In the genomic region with DNA sequence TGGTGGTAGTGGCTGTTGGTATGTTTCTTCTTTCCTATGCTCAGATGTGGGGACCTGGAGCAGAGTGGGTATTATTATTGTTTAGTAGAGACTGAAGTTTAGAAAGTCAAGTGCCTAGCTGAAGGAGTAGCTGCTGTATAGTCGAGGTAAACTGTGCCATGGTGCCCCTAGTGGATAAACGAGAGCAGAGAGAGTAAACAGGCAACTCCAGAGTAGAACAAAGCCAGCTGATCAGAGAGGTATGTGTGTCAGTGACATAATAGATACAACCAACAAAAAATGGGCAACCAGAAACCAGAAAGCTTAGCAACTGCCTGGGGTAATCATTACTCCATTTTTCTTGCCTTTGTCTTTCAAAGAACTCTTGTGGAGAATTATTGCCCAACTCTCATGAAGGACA, we compare ENCODE assay signal across 14 mouse cellular contexts. TPM values are rescaled to one million over a fixed set of nuclear protein-coding genes. Genes with fewer than 3 reads are reported as not detected.
DNase-seq lines count a peak whose midpoint lies in the region; ATAC-seq and TF ChIP-seq lines count a peak whose summit lies in the region.
"Had no signal": no experiment of that assay in that cellular context is flagged by ENCODE, and none has a peak within 500 bp of the region (broad histone marks: within the 10 kb centered on the region; RNA-seq: fewer than 3 reads in every experiment).

No protein-coding gene starts in this region.

- H3K36me3 ChIP-seq in liver, adult 2 months (ENCODE audit: control insufficient read depth, insufficient read depth, low read length) = no peaks in the 10 kb centered on the region
- no peaks in the 10 kb centered on the region for H3K36me3 ChIP-seq in liver, embryonic 12.5 days

- no peak overlapping the region for H3K27ac ChIP-seq in liver, adult 2 months (replicated peaks; ENCODE audit: insufficient read depth, low read depth, low read length)
- H3K27ac ChIP-seq in liver, embryonic 12.5 days = no peak overlapping the region

- H3K27me3 ChIP-seq in liver, adult 2 months (ENCODE audit: control insufficient read depth, insufficient read depth, low read length) = no peaks in the 10 kb centered on the region
- peaks cover 20% of the 10 kb centered on the region for H3K27me3 ChIP-seq in liver, embryonic 12.5 days (replicated peaks)

- H3K9me3 ChIP-seq in liver, embryonic 12.5 days (replicated peaks) = no peaks in the 10 kb centered on the region

- ATAC-seq in liver, embryonic 12.5 days = no peak

- DNase-seq in embryo, embryonic 10.5 days (ENCODE audit: low spot score) = peak; percentile 44
- no peak for DNase-seq in embryo, embryonic 9.5 days (ENCODE audit: extremely low spot score)
- peak; percentile 55 for DNase-seq in liver, adult 2 months (ENCODE audit: extremely low read depth, low read depth, low spot score)
- peak; percentile 16 for DNase-seq in CD4-positive helper T cell, adult 2 months (ENCODE audit: low read depth, low spot score)
- DNase-seq in lung, postnatal 36 days = peak; percentile 31
- no peak for DNase-seq in left cerebral cortex, adult 9 months (ENCODE audit: low spot score in 2 of 2)
- DNase-seq in heart, adult 18-20 months = no peak
- DNase-seq: adrenal gland, postnatal 36 days; cerebellum, adult 9-11 months; heart, postnatal 14 days; kidney, postnatal 4 days had no signal

- H3K9ac ChIP-seq in liver, adult 2 months (ENCODE audit: low read depth, low read length) = no peak overlapping the region
- no peak overlapping the region for H3K9ac ChIP-seq in liver, embryonic 12.5 days

- TF ChIP-seq CTCF in liver, adult 2 months (IDR thresholded peaks at IDR 0.05; ENCODE audit: low read depth, low read length) = no peak

- peaks cover 13% of the 10 kb centered on the region for H3K4me1 ChIP-seq in liver, adult 2 months (ENCODE audit: control insufficient read depth, insufficient read depth, low read length)
- H3K4me1 ChIP-seq in liver, embryonic 12.5 days = peaks cover 13% of the 10 kb centered on the region; the same call in 1 of the 2 replicates

- no peak overlapping the region for H3K4me2 ChIP-seq in liver, embryonic 12.5 days

- no peak for TF ChIP-seq POLR2A in liver, adult 2 months (IDR thresholded peaks at IDR 0.05; ENCODE audit: extremely low read depth, insufficient read depth, low read length)

- no peak overlapping the region for H3K4me3 ChIP-seq in liver, adult 2 months (ENCODE audit: insufficient read depth, low read depth, low read length)
- no peak overlapping the region for H3K4me3 ChIP-seq in liver, embryonic 12.5 days

- H3K79me2 ChIP-seq in liver, adult 2 months (ENCODE audit: control insufficient read depth, insufficient read depth, low read length) = peaks cover 6% of the 10 kb centered on the region; the same call in 1 of the 2 replicates

- WGBS in liver, adult 2 months = 7% methylated on average over 2 of the region's 2 CpGs
- 6% methylated on average over 2 of the region's 2 CpGs for WGBS in liver, embryonic 12.5 days (ENCODE audit: insufficient replicate concordance)

RNA-seq across cellular contexts. Expression of gene Gm6525, which starts 51.1 kb away (rescaled TPM):
- 0.27 TPM in 1 of 2 replicates, not detected in the other for total RNA-seq in liver, adult 2 months (2014; rRNA removed)
- polyA plus RNA-seq in liver, adult 2 months (2012; rRNA removed) = not detected in 2 replicates
- 0.30 TPM in 1 of 2 replicates, not detected in the other for polyA plus RNA-seq in liver, embryonic 12.5 days (2016; fragmentation: Nextera tagmentation; extraction: Ambion mirVana)
- total RNA-seq in heart, adult 18-20 months (2021) = not detected
- total RNA-seq: gastrocnemius, adult 18-20 months; heart, postnatal 14 days; left cerebral cortex, postnatal 36 days had no signal

Comparison
In these comparisons a context has a peak if more than half of its experiments do, and no peak if none do; other contexts are left out.
1. DNase-seq: peak in embryo, embryonic 10.5 days (single experiment), liver, adult 2 months (single experiment), CD4-positive helper T cell, adult 2 months (single experiment) and lung, postnatal 36 days (single experiment); none in embryo, embryonic 9.5 days (single experiment), left cerebral cortex, adult 9 months (0 of 2) and heart, adult 18-20 months (0 of 2).